Mouse (Mus musculus) heart, embryonic 13.5 days (tissue): ENCODE results near the gene Pou6f2. TPM values are rescaled to one million over a fixed set of nuclear protein-coding genes. Genes with fewer than 3 reads are reported as not detected.

Experiments
- ATAC-seq: fragments of 200-750 bp; cut with Nextera tagmentation; 2 replicates; pipeline ENCODE4 v1.8.0; 2017; ENCODE audit warnings: moderate TSS enrichment; ENCODE audit not compliant: insufficient number of reproducible peaks, low FRiP score, low TSS enrichment; ENCODE audit errors: extremely low read depth
- H3K27ac ChIP-seq: fragments of 300-500 bp; sonication (generic); replicated peaks from 2 replicates; pipeline ENCODE4 v1.5.1; 2015; ENCODE audit warnings: moderate library complexity, mild to moderate bottlenecking, inconsistent platforms
- H3K27me3 ChIP-seq: fragments of 300-500 bp; sonication (generic); replicated peaks from 2 replicates; pipeline ENCODE4 v1.6.1; 2015; ENCODE audit warnings: mild to moderate bottlenecking, inconsistent platforms
- H3K36me3 ChIP-seq: fragments of 300-500 bp; sonication (generic); 2 replicates; pipeline ENCODE4 v1.6.1; 2015; ENCODE audit warnings: mild to moderate bottlenecking, inconsistent platforms
- H3K4me1 ChIP-seq: fragments of 300-500 bp; sonication (generic); 2 replicates; pipeline ENCODE4 v1.6.1; 2015; ENCODE audit warnings: inconsistent platforms
- H3K4me2 ChIP-seq: fragments of 300-500 bp; sonication (generic); 2 replicates; pipeline ENCODE4 v1.6.1; 2015; ENCODE audit warnings: inconsistent platforms, mild to moderate bottlenecking, moderate library complexity
- H3K4me3 ChIP-seq: fragments of 300-500 bp; sonication (generic); 2 replicates; pipeline ENCODE4 v1.5.1; 2015; ENCODE audit warnings: moderate library complexity, mild to moderate bottlenecking, inconsistent platforms
- H3K9ac ChIP-seq: fragments of 300-500 bp; sonication (generic); 2 replicates; pipeline ENCODE4 v1.6.1; 2015; ENCODE audit warnings: inconsistent platforms, mild to moderate bottlenecking, moderate library complexity
- H3K9me3 ChIP-seq: fragments of 300-500 bp; sonication (generic); 2 replicates; pipeline ENCODE4 v1.6.1; 2016; ENCODE audit warnings: inconsistent platforms
- WGBS: fragments of 180-500 bp; shearing (Covaris S2); methylation state at CpG from one replicate; pipeline ENCODE4 v1.1.7; 2015; ENCODE audit warnings: mixed read lengths; 5-methylcytosine and 5-hydroxymethylcytosine counted together
- polyA plus RNA-seq: library from polyadenylated mRNA; unstranded; fragments of >200 nt; fragmentation: Nextera tagmentation; extraction: Ambion mirVana; gene quantifications from 2 replicates; pipeline ENCODE4 v1.2.1, GENCODE M21; 2015

Gene Pou6f2
- polyA plus RNA-seq: 1.3 and 1.6 TPM in 2 replicates

- no peak within 1 kb of the TSS for H3K4me3 ChIP-seq
- WGBS: 61% methylated on average over 6 of the region's 6 CpGs
- no peaks in the 10 kb centered on the region for H3K27me3 ChIP-seq
- no peak within 1 kb of the TSS for H3K9ac ChIP-seq
- no peaks in the 10 kb centered on the region for H3K4me1 ChIP-seq
- no peak within 1 kb of the TSS for H3K4me2 ChIP-seq
- no peak for ATAC-seq
- no peaks in the 10 kb centered on the region for H3K9me3 ChIP-seq
- H3K27ac ChIP-seq: no peak within 1 kb of the TSS
- H3K36me3 ChIP-seq: no peaks in the 10 kb centered on the region
These were observed at the start of gene Pou6f2 for GRCm38 (mm10) chr13:18397586-18397985. Gene Pou6f2 (minus strand): TSS chr13:18397686.

DNA sequence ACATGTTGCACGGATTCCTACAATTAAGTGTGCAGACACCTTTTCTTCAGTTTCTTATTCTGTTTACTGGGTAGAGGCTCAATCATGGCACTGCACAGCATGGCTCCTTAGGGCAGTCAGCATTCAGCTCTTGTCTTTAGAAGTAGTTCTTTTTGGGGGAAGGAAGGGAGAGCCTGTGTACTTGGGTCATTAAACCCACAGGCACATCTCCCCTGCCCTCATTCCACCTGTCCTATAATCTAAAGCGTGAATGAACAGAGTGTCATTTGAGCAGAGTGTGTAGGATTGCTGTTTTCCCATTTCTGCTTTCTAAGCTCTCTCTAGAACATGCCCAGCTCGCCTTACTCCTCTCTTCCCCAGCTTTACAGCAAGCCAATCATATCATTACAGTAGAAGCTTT, 42.4 kb upstream of the Pou6f2 start:
- Histone ChIP-seq H3K4me1 (no peaks in the 10 kb centered on the region), H3K27me3 (no peaks in the 10 kb centered on the region), H3K9me3 (no peaks in the 10 kb centered on the region), H3K4me2 (no peak overlapping the region), H3K36me3 (no peaks in the 10 kb centered on the region), H3K4me3 (no peak overlapping the region), H3K9ac (no peak overlapping the region), H3K27ac (no peak overlapping the region)
- no peak for ATAC-seq
- WGBS: 69% methylated on average over 3 of the region's 3 CpGs

GRCm38 (mm10) chr13:18387673-18388072, 9.8 kb downstream of the Pou6f2 start:
- Histone ChIP-seq H3K9ac (no peak overlapping the region), H3K4me3 (no peak overlapping the region), H3K4me1 (no peaks in the 10 kb centered on the region), H3K4me2 (no peak overlapping the region), H3K27ac (no peak overlapping the region), H3K27me3 (no peaks in the 10 kb centered on the region), H3K36me3 (no peaks in the 10 kb centered on the region), H3K9me3 (no peaks in the 10 kb centered on the region)
- ATAC-seq: no peak
- WGBS: 74% methylated on average over 4 of the region's 4 CpGs

- Histone ChIP-seq H3K4me2 (no peak overlapping the region), H3K4me3 (no peak overlapping the region), H3K27me3 (no peaks in the 10 kb centered on the region), H3K27ac (no peak overlapping the region), H3K4me1 (no peaks in the 10 kb centered on the region), H3K9me3 (no peaks in the 10 kb centered on the region), H3K9ac (no peak overlapping the region), H3K36me3 (no peaks in the 10 kb centered on the region)
- 36% methylated on average over 2 of the region's 2 CpGs for WGBS
- no peak for ATAC-seq
These were observed 34.1 kb downstream of the Pou6f2 start for GRCm38 (mm10) chr13:18363373-18363772.

DNA sequence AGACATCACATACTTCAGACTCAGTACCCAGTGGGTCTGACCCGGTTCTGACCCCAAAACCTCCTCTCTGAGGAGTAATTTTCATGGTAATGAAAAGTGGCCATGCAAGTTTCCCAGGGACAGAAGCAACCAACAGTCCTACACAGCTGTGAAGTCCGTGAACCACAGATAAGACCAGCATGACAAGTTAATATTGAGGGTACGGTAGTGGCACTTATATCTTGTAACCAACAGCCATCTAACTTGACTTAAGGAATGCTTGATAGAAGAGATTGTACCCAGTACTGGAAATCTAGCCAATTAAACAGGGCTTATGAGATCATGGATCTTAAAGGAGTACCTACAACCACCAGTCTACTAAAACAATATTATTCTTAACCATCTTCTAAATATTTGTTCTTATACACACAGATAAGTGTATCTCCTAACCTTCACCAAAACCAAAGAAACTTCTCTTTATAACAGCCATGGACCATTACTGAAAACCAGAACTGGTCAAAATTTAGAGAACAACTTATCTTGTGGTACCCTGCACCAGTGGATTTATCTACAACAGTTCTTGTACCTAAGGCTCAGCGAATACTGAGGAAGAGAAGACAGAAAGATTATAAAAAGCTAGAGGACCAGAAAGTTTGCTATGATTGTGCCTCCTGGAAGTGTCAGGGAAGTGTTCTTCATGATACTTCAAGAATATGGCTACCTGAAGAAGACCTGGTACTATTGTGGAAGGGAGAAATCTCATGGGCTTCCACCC, 52.7 kb downstream of the Pou6f2 start:
- 50% methylated on average over 4 of the region's 4 CpGs for WGBS
- H3K27ac ChIP-seq: no peak overlapping the region
- H3K4me3 ChIP-seq: no peak overlapping the region
- no peak for ATAC-seq
- H3K36me3 ChIP-seq: no peaks in the 10 kb centered on the region
- no peaks in the 10 kb centered on the region for H3K9me3 ChIP-seq
- no peaks in the 10 kb centered on the region for H3K27me3 ChIP-seq
- H3K4me1 ChIP-seq: no peaks in the 10 kb centered on the region
- H3K4me2 ChIP-seq: no peak overlapping the region
- no peak overlapping the region for H3K9ac ChIP-seq

DNA sequence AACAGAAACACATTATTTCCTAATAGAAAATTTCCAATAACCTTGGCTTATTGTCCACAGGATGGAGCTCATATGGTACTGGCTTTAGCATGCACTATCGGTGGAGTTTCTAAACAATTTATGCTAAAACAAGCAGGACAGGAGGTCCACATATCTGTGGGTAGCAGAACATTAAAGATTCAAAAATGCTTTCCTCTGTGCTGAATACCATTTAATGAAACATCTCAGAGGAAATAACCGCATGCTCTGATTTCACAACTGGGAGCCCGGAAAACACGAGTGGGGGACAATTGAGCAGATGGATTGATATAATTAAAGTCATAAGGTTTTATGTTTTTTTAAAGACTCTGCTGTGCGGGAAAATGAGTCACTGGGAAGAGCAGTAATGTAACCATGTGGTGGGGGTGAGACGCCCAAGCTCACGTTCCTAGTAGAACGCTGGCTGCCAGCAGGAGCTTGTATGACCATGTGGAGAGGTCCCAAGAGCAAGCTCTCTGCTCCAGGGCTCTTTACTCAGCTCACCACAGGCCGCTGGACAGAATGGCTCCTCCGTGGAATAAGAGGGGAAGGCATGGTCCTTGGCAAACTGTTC, 58.5 kb downstream of the Pou6f2 start:
- no peak overlapping the region for H3K27ac ChIP-seq
- H3K36me3 ChIP-seq: no peaks in the 10 kb centered on the region
- H3K27me3 ChIP-seq: no peaks in the 10 kb centered on the region
- no peak overlapping the region for H3K4me2 ChIP-seq
- no peaks in the 10 kb centered on the region; the same call in 1 of the 2 replicates for H3K4me1 ChIP-seq
- no peak overlapping the region for H3K4me3 ChIP-seq
- 77% methylated on average over 10 of the region's 10 CpGs for WGBS
- ATAC-seq: no peak
- no peak overlapping the region for H3K9ac ChIP-seq
- no peaks in the 10 kb centered on the region for H3K9me3 ChIP-seq

- Histone ChIP-seq H3K9ac (no peak overlapping the region), H3K27me3 (no peaks in the 10 kb centered on the region), H3K36me3 (no peaks in the 10 kb centered on the region), H3K4me2 (no peak overlapping the region), H3K27ac (no peak overlapping the region), H3K4me3 (no peak overlapping the region), H3K4me1 (no peaks in the 10 kb centered on the region; the same call in 1 of the 2 replicates), H3K9me3 (no peaks in the 10 kb centered on the region)
- 60% methylated on average over 2 of the region's 2 CpGs for WGBS
- no peak for ATAC-seq
These were observed 59.5 kb downstream of the Pou6f2 start for GRCm38 (mm10) chr13:18338022-18338421.

GRCm38 (mm10) chr13:18334035-18334434, 63.5 kb downstream of the Pou6f2 start:
- WGBS: 67% methylated on average over 4 of the region's 4 CpGs
- Histone ChIP-seq H3K27ac (no peak overlapping the region), H3K9ac (no peak overlapping the region), H3K4me1 (no peaks in the 10 kb centered on the region; the same call in 1 of the 2 replicates), H3K36me3 (no peaks in the 10 kb centered on the region), H3K4me3 (no peak overlapping the region), H3K27me3 (no peaks in the 10 kb centered on the region), H3K9me3 (no peaks in the 10 kb centered on the region), H3K4me2 (no peak overlapping the region)
- no peak for ATAC-seq

GRCm38 (mm10) chr13:18332596-18332995, 64.9 kb downstream of the Pou6f2 start:
- no peak overlapping the region for H3K4me2 ChIP-seq
- H3K27ac ChIP-seq: no peak overlapping the region
- 35% methylated on average over 1 of the region's 1 CpGs for WGBS
- H3K27me3 ChIP-seq: no peaks in the 10 kb centered on the region
- no peak overlapping the region for H3K9ac ChIP-seq
- no peak for ATAC-seq
- H3K9me3 ChIP-seq: no peaks in the 10 kb centered on the region
- no peaks in the 10 kb centered on the region; the same call in 1 of the 2 replicates for H3K4me1 ChIP-seq
- H3K36me3 ChIP-seq: no peaks in the 10 kb centered on the region
- no peak overlapping the region for H3K4me3 ChIP-seq

DNA sequence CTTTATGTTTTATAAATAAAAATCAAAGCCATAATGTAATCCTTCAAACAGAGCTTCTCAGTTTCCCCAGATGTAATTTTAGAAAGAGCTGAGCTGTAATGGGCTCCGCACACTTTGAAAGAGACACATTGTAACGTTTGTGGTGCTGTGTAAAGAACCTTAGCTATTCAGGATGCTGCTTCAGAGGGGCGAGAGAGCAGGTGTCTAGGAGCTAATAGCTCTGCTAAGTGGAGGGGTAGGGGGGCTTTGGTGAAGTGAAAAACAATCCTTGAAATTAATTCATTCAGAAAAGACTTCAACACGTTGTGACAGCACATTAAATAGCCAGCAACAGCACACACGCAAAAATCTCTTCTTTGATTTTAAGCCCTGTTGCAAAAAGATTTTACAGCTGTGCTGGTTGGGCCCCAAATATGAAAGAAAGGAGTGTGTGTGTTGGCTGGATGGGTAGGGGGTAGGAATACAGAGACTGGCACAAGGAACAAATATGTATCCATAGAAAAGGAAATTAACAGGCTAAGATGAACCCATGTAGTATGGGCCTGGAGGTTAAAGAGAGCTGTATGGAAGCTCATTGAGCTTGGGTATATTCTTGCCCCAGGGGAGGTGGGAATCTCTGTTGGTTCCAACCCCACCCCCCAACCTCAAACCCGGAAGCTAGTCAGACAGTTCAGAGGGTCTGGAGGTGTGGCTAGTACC, 73.4 kb downstream of the Pou6f2 start:
- no peak overlapping the region for H3K4me2 ChIP-seq
- no peaks in the 10 kb centered on the region for H3K4me1 ChIP-seq
- H3K4me3 ChIP-seq: no peak overlapping the region
- H3K27me3 ChIP-seq: no peaks in the 10 kb centered on the region
- no peak overlapping the region for H3K9ac ChIP-seq
- 71% methylated on average over 6 of the region's 6 CpGs for WGBS
- no peak for ATAC-seq
- no peaks in the 10 kb centered on the region for H3K9me3 ChIP-seq
- no peak overlapping the region for H3K27ac ChIP-seq
- no peaks in the 10 kb centered on the region for H3K36me3 ChIP-seq

- H3K27ac ChIP-seq: no peak overlapping the region
- H3K27me3 ChIP-seq: no peaks in the 10 kb centered on the region
- H3K4me3 ChIP-seq: no peak overlapping the region
- H3K9ac ChIP-seq: no peak overlapping the region
- H3K4me2 ChIP-seq: no peak overlapping the region
- H3K9me3 ChIP-seq: no peaks in the 10 kb centered on the region
- no peak for ATAC-seq
- WGBS: 77% methylated on average over 8 of the region's 8 CpGs
- H3K4me1 ChIP-seq: no peaks in the 10 kb centered on the region
- no peaks in the 10 kb centered on the region for H3K36me3 ChIP-seq
These were observed 74.1 kb downstream of the Pou6f2 start for GRCm38 (mm10) chr13:18323407-18323806.
